Mouse (Mus musculus): Measurements from ENCODE around the gene Dazl. TPM values are rescaled to one million over a fixed set of nuclear protein-coding genes. Genes with fewer than 3 reads are reported as not detected.

Gene Dazl
- polyA plus RNA-seq (2015; fragmentation: Nextera tagmentation; extraction: Ambion mirVana), result 0.15 TPM in 1 of 2 replicates, not detected in the other

DNA sequence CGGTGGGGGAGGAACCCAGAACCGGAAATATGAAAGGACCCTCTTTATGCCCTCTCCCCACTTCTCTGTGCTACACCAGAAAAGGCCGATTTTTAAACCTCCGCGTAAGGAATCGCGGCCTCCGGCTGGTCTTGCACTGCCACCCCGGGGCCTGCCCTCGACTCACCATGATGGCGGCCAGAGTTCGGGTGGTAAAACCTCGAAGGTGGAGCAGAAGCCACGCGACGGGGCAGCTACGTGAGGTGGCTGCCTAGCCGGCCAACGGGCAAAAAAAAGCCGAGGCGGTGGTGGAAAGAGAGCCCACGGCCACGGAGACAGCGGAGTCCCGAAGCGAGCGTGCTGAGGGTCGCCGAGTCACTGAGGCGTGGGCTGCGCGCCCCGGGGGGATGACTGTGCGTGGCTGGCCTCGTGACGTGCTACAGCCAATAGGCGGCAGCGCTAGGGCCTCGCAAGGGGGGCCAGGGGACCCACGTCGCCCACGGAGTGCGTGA lies at the start of gene Dazl:
Gene Dazl (minus strand): TSS at position 396 of the 491 bp plus-strand sequence.
- H3K4me1 ChIP-seq (ENCODE audit: control insufficient read depth, insufficient read depth, low read length), result no peaks in the 10 kb centered on the region
- 0 out of 2 replicates have a peak, but pooled peaks have one; percentile 6 for ATAC-seq (ENCODE audit: insufficient read depth, low FRiP score)
- H3K36me3 ChIP-seq (ENCODE audit: control insufficient read depth, insufficient read depth, low read length), result no peaks in the 10 kb centered on the region
- peak within 1 kb of the TSS; percentile 82 for H3K9ac ChIP-seq (ENCODE audit: low read length)
- H3K4me3 ChIP-seq (replicated peaks; ENCODE audit: low read length), result peak within 1 kb of the TSS; percentile 42
- no peaks in the 10 kb centered on the region for H3K27me3 ChIP-seq (ENCODE audit: control insufficient read depth, insufficient read depth, low read length)
- H3K9me3 ChIP-seq (replicated peaks; ENCODE audit: control insufficient read depth, low read length), result peaks cover 15% of the 10 kb centered on the region
- H3K4me2 ChIP-seq (ENCODE audit: low read depth, low read length), result peak within 1 kb of the TSS; percentile 47
- H3K27ac ChIP-seq (ENCODE audit: low read length), result peak within 1 kb of the TSS; percentile 81
- 93% methylated on average over 43 of the region's 43 CpGs for WGBS

DNA sequence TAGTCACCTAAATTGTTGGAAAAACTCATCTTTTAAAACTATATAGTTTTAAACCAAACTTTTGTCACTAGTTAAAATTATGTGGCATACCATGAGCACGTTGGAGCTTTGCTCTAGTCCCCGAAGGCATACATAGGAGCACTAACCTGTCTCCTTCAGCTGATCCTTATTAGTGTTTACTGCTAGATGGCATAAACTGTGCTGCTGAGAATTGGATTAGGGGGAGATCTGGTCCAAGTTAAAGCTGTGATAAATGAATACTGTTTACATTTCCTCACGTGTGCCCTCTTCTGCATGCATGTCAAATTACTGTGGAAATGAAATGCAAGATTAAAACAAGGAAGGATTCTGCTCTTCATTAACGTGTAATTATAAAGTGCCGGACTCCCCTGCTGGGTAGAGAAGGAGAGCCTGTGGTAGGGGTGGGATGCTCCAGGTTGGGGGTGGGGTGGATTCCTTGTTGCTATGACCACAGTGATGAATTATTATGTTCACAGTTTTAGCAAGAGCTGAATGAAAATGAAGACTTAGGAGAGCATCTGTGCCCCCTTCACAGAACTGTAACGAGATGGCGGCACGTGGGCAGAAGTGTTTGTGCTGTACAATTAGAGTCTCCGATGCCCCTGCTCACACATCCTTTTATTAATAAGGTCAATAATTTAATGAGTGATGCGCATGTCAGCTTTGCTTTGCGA lies 48.6 kb upstream of the Dazl start:
- H3K4me2 ChIP-seq (ENCODE audit: low read depth, low read length), result no peak overlapping the region
- no peak overlapping the region for H3K27ac ChIP-seq (ENCODE audit: low read length)
- no peaks in the 10 kb centered on the region for H3K9me3 ChIP-seq (replicated peaks; ENCODE audit: control insufficient read depth, low read length)
- ATAC-seq (ENCODE audit: insufficient read depth, low FRiP score), result no peak
- H3K27me3 ChIP-seq (ENCODE audit: control insufficient read depth, insufficient read depth, low read length), result no peaks in the 10 kb centered on the region
- H3K4me3 ChIP-seq (replicated peaks; ENCODE audit: low read length), result no peak overlapping the region
- H3K9ac ChIP-seq (ENCODE audit: low read length), result no peak overlapping the region
- no peaks in the 10 kb centered on the region for H3K36me3 ChIP-seq (ENCODE audit: control insufficient read depth, insufficient read depth, low read length)
- no peaks in the 10 kb centered on the region for H3K4me1 ChIP-seq (ENCODE audit: control insufficient read depth, insufficient read depth, low read length)
- 81% methylated on average over 11 of the region's 11 CpGs for WGBS

DNA sequence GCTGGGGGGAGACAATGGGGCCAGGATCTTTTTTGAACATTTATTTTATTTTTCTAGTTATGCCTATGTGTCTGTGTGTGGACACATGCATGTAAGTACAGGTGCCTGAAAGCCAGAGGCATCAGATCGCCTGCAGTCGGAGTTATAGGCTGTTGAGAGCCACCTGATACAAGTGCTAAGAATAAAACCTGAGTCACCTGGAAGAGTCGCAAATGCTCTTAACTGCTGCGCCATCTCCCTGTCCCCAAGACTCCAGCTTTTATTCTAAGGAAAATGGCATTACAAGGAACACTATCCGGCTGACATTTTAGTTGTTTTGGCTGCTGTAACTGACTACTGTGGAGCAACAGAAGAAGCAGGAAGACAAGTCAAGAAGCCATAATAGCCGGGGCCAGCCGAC lies 45.5 kb upstream of the Dazl start:
- no peaks in the 10 kb centered on the region for H3K27me3 ChIP-seq (ENCODE audit: control insufficient read depth, insufficient read depth, low read length)
- H3K4me2 ChIP-seq (ENCODE audit: low read depth, low read length), result no peak overlapping the region
- no peaks in the 10 kb centered on the region for H3K36me3 ChIP-seq (ENCODE audit: control insufficient read depth, insufficient read depth, low read length)
- H3K9ac ChIP-seq (ENCODE audit: low read length), result no peak overlapping the region
- no peak for ATAC-seq (ENCODE audit: insufficient read depth, low FRiP score)
- no peak overlapping the region for H3K4me3 ChIP-seq (replicated peaks; ENCODE audit: low read length)
- no peaks in the 10 kb centered on the region for H3K9me3 ChIP-seq (replicated peaks; ENCODE audit: control insufficient read depth, low read length)
- WGBS, result 92% methylated on average over 7 of the region's 7 CpGs
- H3K27ac ChIP-seq (ENCODE audit: low read length), result no peak overlapping the region
- no peaks in the 10 kb centered on the region for H3K4me1 ChIP-seq (ENCODE audit: control insufficient read depth, insufficient read depth, low read length)

DNA sequence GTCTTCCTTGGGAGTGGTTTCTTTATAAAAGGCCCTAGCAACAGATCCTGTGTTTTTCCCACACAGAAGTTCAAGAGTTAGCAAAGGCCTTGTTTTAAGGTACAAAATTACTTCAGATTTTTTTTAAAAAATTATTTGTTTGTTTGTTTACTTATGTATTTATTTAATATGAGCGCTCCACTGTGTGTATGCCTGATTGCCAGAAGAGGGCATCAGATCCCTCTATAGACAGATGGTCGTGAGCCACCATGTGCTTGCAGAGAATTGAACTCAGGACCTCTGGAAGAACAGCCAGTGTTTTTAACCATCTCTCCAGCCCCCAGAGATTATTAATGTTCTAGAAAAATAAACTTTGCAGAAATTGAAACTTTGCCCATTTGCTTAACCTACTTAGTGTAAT lies 42.3 kb upstream of the Dazl start:
- H3K9me3 ChIP-seq (replicated peaks; ENCODE audit: control insufficient read depth, low read length), result no peaks in the 10 kb centered on the region
- H3K36me3 ChIP-seq (ENCODE audit: control insufficient read depth, insufficient read depth, low read length), result no peaks in the 10 kb centered on the region
- ATAC-seq (ENCODE audit: insufficient read depth, low FRiP score), result no peak
- H3K4me3 ChIP-seq (replicated peaks; ENCODE audit: low read length), result no peak overlapping the region
- H3K4me2 ChIP-seq (ENCODE audit: low read depth, low read length), result no peak overlapping the region
- WGBS, result 67% methylated on average over 2 of the region's 2 CpGs
- no peaks in the 10 kb centered on the region for H3K27me3 ChIP-seq (ENCODE audit: control insufficient read depth, insufficient read depth, low read length)
- H3K4me1 ChIP-seq (ENCODE audit: control insufficient read depth, insufficient read depth, low read length), result no peaks in the 10 kb centered on the region
- H3K27ac ChIP-seq (ENCODE audit: low read length), result no peak overlapping the region
- H3K9ac ChIP-seq (ENCODE audit: low read length), result no peak overlapping the region

DNA sequence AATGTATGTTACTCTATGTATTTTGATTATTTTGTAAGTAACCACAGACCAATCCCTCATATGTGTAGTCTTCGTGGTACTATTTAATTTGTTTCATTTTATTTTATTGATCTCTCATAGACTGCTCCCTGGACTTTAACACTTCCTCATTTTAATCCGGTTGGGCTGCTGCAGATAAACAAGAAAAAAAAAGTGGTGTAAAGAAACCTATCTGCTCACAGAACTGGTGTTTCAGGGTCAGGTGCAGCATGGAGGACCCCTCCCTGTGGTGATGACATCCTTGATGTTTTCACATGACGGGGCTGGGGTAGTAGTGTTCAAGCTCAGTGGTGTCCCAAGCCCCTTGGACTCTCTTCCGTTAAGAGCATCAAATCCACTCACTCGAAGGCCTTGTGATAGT lies 41.3 kb upstream of the Dazl start:
- 65% methylated on average over 5 of the region's 5 CpGs for WGBS

DNA sequence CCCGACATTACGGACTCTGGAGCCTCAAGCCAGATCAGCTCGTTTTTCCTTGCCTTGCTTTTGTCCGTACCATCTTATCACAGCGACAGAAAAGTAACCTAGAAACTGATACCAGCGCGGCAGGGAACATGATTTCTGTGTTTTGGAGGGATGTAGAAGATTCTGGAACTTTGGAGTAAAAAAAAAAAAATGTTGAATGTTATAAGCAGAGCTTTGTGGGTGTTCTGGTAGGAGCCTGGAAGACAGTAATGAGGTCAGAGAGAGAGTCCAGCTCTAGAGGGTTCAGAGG lies 38.5 kb upstream of the Dazl start:
- ATAC-seq (ENCODE audit: insufficient read depth, low FRiP score), result no peak

More for the DNA sequence above, 41.3 kb upstream of the Dazl start:
- H3K4me2 ChIP-seq (ENCODE audit: low read depth, low read length), result no peak overlapping the region
- H3K27ac ChIP-seq (ENCODE audit: low read length), result no peak overlapping the region
- H3K27me3 ChIP-seq (ENCODE audit: control insufficient read depth, insufficient read depth, low read length), result no peaks in the 10 kb centered on the region
- ATAC-seq (ENCODE audit: insufficient read depth, low FRiP score), result no peak
- H3K4me3 ChIP-seq (replicated peaks; ENCODE audit: low read length), result no peak overlapping the region
- H3K36me3 ChIP-seq (ENCODE audit: control insufficient read depth, insufficient read depth, low read length), result no peaks in the 10 kb centered on the region
- no peaks in the 10 kb centered on the region for H3K4me1 ChIP-seq (ENCODE audit: control insufficient read depth, insufficient read depth, low read length)
- no peak overlapping the region for H3K9ac ChIP-seq (ENCODE audit: low read length)
- no peaks in the 10 kb centered on the region for H3K9me3 ChIP-seq (replicated peaks; ENCODE audit: control insufficient read depth, low read length)

DNA sequence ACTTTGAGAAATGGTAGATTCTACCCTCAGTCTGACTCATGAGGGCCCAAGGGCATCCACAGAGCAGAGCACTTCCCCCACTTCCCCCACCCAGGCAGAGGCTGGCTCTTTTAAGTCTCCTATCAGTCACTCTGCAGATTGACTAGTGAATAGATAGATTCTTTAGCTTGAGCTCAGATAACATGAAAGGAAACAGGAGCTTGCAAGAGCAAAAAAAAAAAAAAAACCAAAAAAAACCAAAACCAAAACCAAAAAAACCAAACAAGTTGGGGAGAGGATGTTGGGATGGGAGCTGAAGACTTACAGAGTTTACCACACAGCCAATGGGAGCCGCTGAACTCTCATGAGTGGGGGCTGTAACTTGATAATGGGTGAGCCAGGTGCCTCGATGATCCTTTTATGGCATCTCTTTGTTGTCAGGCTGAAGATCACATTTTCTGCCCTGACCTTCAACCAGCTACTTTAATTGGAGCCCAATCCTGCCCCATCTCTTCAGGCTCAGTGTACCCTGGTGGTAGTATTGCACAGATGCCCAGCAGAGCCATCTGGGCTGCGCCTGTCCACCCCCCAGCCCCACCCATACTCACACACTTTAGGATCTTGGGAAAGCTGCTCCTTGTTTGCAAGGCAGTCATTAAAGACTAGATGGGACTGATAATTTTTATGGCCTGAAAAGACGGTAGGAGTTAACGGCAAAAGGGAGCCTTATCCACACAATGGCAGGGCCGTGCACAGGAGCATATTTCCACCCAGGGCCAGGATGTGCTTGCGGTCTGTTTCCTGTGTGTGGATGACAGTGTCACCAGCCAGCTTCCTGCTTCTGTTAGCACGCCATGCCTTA lies 38.0 kb upstream of the Dazl start:
- ATAC-seq (ENCODE audit: insufficient read depth, low FRiP score), result peak; percentile 53; the same call in 1 of the 2 replicates
- H3K4me2 ChIP-seq (ENCODE audit: low read depth, low read length), result no peak overlapping the region
- H3K4me1 ChIP-seq (ENCODE audit: control insufficient read depth, insufficient read depth, low read length), result no peaks in the 10 kb centered on the region
- no peak overlapping the region for H3K9ac ChIP-seq (ENCODE audit: low read length)
- H3K36me3 ChIP-seq (ENCODE audit: control insufficient read depth, insufficient read depth, low read length), result no peaks in the 10 kb centered on the region
- 62% methylated on average over 8 of the region's 8 CpGs for WGBS
- no peak overlapping the region for H3K27ac ChIP-seq (ENCODE audit: low read length)
- H3K9me3 ChIP-seq (replicated peaks; ENCODE audit: control insufficient read depth, low read length), result no peaks in the 10 kb centered on the region
- no peaks in the 10 kb centered on the region for H3K27me3 ChIP-seq (ENCODE audit: control insufficient read depth, insufficient read depth, low read length)
- H3K4me3 ChIP-seq (replicated peaks; ENCODE audit: low read length), result no peak overlapping the region

More for the DNA sequence above, 38.5 kb upstream of the Dazl start:
- Histone ChIP-seq H3K27me3 (ENCODE audit: control insufficient read depth, insufficient read depth, low read length) (no peaks in the 10 kb centered on the region), H3K4me1 (ENCODE audit: control insufficient read depth, insufficient read depth, low read length) (no peaks in the 10 kb centered on the region), H3K9me3 (replicated peaks; ENCODE audit: control insufficient read depth, low read length) (no peaks in the 10 kb centered on the region), H3K27ac (ENCODE audit: low read length) (no peak overlapping the region), H3K36me3 (ENCODE audit: control insufficient read depth, insufficient read depth, low read length) (no peaks in the 10 kb centered on the region), H3K4me2 (ENCODE audit: low read depth, low read length) (no peak overlapping the region), H3K4me3 (replicated peaks; ENCODE audit: low read length) (no peak overlapping the region), H3K9ac (ENCODE audit: low read length) (no peak overlapping the region)
- WGBS, result 73% methylated on average over 7 of the region's 7 CpGs

DNA sequence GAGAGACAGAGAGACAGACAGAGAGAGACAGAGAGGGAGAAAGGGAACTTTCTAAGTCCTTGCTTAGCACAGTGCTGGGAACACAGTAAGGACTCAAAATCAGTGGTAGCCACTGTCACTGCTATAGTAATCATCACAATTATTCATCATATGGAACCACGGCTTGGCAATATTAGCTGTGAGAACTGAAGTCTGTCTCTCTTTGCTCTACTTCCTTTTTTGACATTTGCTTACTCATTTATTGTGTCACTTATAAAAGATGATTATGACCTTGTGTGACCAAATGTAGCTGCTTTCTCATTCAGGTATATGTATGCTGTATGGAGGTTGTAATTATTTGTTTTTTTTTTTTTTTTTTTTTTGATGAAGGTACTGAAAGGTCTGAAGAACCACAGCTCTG lies 36.8 kb upstream of the Dazl start:
- no peak overlapping the region for H3K27ac ChIP-seq (ENCODE audit: low read length)
- H3K36me3 ChIP-seq (ENCODE audit: control insufficient read depth, insufficient read depth, low read length), result no peaks in the 10 kb centered on the region
- no peaks in the 10 kb centered on the region for H3K27me3 ChIP-seq (ENCODE audit: control insufficient read depth, insufficient read depth, low read length)
- 75% methylated on average over 1 of the region's 1 CpGs for WGBS
- no peak overlapping the region for H3K4me3 ChIP-seq (replicated peaks; ENCODE audit: low read length)
- H3K4me2 ChIP-seq (ENCODE audit: low read depth, low read length), result no peak overlapping the region
- no peak for ATAC-seq (ENCODE audit: insufficient read depth, low FRiP score)
- no peaks in the 10 kb centered on the region for H3K9me3 ChIP-seq (replicated peaks; ENCODE audit: control insufficient read depth, low read length)
- H3K4me1 ChIP-seq (ENCODE audit: control insufficient read depth, insufficient read depth, low read length), result no peaks in the 10 kb centered on the region
- no peak overlapping the region for H3K9ac ChIP-seq (ENCODE audit: low read length)

DNA sequence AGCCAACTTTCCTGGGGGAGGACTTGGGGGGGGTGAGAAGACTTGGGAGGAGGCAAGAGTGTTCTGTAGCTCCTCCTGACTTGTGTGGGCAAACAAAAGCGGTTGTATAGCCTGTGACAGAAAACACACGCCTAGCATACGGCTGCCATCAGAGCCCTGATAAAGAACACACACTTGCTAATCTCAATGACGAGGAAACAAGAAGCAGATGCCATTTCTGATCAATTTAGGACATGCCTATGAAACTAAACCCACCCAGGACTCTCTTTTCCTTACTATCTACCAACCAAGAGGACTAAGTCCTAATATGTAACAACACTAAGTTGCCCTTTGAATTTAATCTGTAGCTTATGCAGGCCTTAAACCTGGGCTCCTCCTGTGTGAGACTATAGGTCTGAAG lies 31.2 kb upstream of the Dazl start:
- no peak for ATAC-seq (ENCODE audit: insufficient read depth, low FRiP score)
- no peaks in the 10 kb centered on the region for H3K4me1 ChIP-seq (ENCODE audit: control insufficient read depth, insufficient read depth, low read length)
- H3K4me2 ChIP-seq (ENCODE audit: low read depth, low read length), result no peak overlapping the region
- no peak overlapping the region for H3K4me3 ChIP-seq (replicated peaks; ENCODE audit: low read length)
- no peaks in the 10 kb centered on the region for H3K27me3 ChIP-seq (ENCODE audit: control insufficient read depth, insufficient read depth, low read length)
- no peaks in the 10 kb centered on the region for H3K36me3 ChIP-seq (ENCODE audit: control insufficient read depth, insufficient read depth, low read length)
- H3K27ac ChIP-seq (ENCODE audit: low read length), result no peak overlapping the region
- WGBS, result 44% methylated on average over 4 of the region's 4 CpGs
- H3K9me3 ChIP-seq (replicated peaks; ENCODE audit: control insufficient read depth, low read length), result no peaks in the 10 kb centered on the region
- H3K9ac ChIP-seq (ENCODE audit: low read length), result no peak overlapping the region

All from stomach, embryonic 16.5 days (tissue).